Mouse (Mus musculus) forebrain, embryonic 11.5 days (tissue): ENCODE measurements around the gene Selplg. TPM values are rescaled to one million over a fixed set of nuclear protein-coding genes. Genes with fewer than 3 reads are reported as not detected.

ENCODE experiments used
- ATAC-seq: fragments of 200-750 bp; cut with Nextera tagmentation; replicated peaks from 2 replicates; pipeline ENCODE4 v1.8.0; 2017; ENCODE audit warnings: moderate TSS enrichment; ENCODE audit not compliant: low FRiP score
- DNase-seq: peaks from one replicate; pipeline ENCODE4 v3.0.0-alpha.2; 2017; ENCODE audit warnings: low spot score
- H3K27ac ChIP-seq: fragments of 300-500 bp; sonication (generic); 2 replicates; pipeline ENCODE4 v1.5.1; 2014; ENCODE audit warnings: low read depth, low read length
- H3K27me3 ChIP-seq: fragments of 300-500 bp; sonication (generic); 2 replicates; pipeline ENCODE4 v1.6.1; 2014; ENCODE audit warnings: mild to moderate bottlenecking, low read length, mixed read lengths; ENCODE audit not compliant: control insufficient read depth, insufficient read depth
- H3K36me3 ChIP-seq: fragments of 300-500 bp; sonication (generic); 2 replicates; pipeline ENCODE4 v1.6.1; 2014; ENCODE audit warnings: mild to moderate bottlenecking, low read length, moderate library complexity, mixed read lengths; ENCODE audit not compliant: control insufficient read depth, insufficient read depth
- H3K4me1 ChIP-seq: fragments of 300-500 bp; sonication (generic); replicated peaks from 2 replicates; pipeline ENCODE4 v1.6.1; 2014; ENCODE audit warnings: low read length, mixed read lengths; ENCODE audit not compliant: control insufficient read depth, insufficient read depth
- H3K4me2 ChIP-seq: fragments of 300-500 bp; sonication (generic); 2 replicates; pipeline ENCODE4 v1.6.1; 2014; ENCODE audit warnings: low read depth, mild to moderate bottlenecking, low read length, moderate library complexity, mixed read lengths; ENCODE audit not compliant: severe bottlenecking
- H3K4me3 ChIP-seq: fragments of 300-500 bp; sonication (generic); 2 replicates; pipeline ENCODE4 v1.5.1; 2014; ENCODE audit warnings: low read depth, low read length
- H3K9ac ChIP-seq: fragments of 300-500 bp; sonication (generic); 2 replicates; pipeline ENCODE4 v1.6.1; 2014; ENCODE audit warnings: low read length
- H3K9me3 ChIP-seq: fragments of 300-500 bp; sonication (generic); 2 replicates; pipeline ENCODE4 v1.6.1; 2016; ENCODE audit warnings: low read length, mixed read lengths; ENCODE audit not compliant: control insufficient read depth
- WGBS: fragments of 180-500 bp; shearing (Covaris S2); extraction: QIAGEN DNeasy Blood & Tissue Kit; methylation state at CpG from one replicate; pipeline ENCODE4 v1.1.7; 2014; 5-methylcytosine and 5-hydroxymethylcytosine counted together
- polyA plus RNA-seq: library from polyadenylated mRNA; unstranded; fragments of >200 nt; fragmentation: Nextera tagmentation; extraction: Ambion mirVana; gene quantifications from 2 replicates; pipeline ENCODE4 v1.2.1, GENCODE M21; 2014

The Selplg gene
- polyA plus RNA-seq, 1 experiment from 2014 or later = 0.67 TPM

DNA sequence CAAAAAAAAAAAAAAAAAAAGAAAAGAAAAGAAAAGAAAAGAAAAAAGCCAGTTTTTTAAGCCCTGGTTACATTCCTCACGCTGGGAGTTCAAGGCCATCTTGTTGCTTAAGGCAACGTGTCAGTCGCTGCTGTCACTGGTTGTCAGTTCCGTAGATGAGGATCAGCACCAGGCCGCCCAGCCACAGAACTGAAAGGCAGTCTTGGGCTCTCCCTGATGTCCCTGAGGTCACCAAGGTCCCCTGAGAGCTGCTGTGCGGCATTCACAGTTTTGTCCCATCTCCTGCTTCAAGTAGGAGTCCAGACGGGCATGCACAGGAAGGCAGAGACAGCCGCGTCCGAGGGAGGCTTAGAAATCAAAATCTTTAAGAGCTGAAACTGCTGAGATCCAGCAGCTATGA, 56.9 kb downstream of the Selplg start:
- 92% methylated on average over 10 of the region's 10 CpGs for WGBS
- Histone ChIP-seq H3K4me1 (no peaks in the 10 kb centered on the region), H3K4me3 (no peak overlapping the region), H3K27me3 (no peaks in the 10 kb centered on the region), H3K36me3 (peaks cover 7% of the 10 kb centered on the region; the same call in 1 of the 2 replicates), H3K27ac (no peak overlapping the region), H3K9me3 (no peaks in the 10 kb centered on the region), H3K4me2 (no peak overlapping the region), H3K9ac (no peak overlapping the region)
- ATAC-seq (no peak), DNase-seq (no peak)

DNA sequence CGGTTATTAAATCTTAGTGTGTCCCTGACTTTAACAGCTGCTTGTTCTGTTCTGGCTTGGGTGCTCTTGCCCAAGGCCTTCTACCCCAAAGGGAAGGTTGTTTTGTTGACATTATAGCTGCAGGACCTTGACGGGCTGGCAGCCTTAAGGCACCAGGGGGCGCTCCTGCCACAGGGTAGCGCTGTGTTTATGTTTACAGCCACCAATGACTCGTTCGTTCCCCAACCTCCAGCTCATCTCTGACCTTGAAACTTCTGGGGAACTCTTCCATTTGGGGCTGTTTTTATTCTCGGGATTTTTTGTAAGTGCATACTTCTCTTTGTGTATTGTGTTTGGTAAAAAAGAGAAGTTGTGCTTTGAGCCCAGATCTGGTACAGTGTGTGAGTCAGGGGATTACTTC, 58.8 kb downstream of the Selplg start:
- Histone ChIP-seq H3K9me3 (no peaks in the 10 kb centered on the region), H3K36me3 (peaks cover 7% of the 10 kb centered on the region; the same call in 1 of the 2 replicates), H3K9ac (no peak overlapping the region), H3K27me3 (no peaks in the 10 kb centered on the region), H3K27ac (no peak overlapping the region), H3K4me3 (peak overlapping the region; percentile 100), H3K4me2 (peak overlapping the region; percentile 70), H3K4me1 (0 out of 2 replicates have a peak, but pooled peaks cover 8% of the 10 kb centered on the region)
- peak; percentile 92 for DNase-seq
- 2% methylated on average over 7 of the region's 7 CpGs for WGBS
- no peak for ATAC-seq

DNA sequence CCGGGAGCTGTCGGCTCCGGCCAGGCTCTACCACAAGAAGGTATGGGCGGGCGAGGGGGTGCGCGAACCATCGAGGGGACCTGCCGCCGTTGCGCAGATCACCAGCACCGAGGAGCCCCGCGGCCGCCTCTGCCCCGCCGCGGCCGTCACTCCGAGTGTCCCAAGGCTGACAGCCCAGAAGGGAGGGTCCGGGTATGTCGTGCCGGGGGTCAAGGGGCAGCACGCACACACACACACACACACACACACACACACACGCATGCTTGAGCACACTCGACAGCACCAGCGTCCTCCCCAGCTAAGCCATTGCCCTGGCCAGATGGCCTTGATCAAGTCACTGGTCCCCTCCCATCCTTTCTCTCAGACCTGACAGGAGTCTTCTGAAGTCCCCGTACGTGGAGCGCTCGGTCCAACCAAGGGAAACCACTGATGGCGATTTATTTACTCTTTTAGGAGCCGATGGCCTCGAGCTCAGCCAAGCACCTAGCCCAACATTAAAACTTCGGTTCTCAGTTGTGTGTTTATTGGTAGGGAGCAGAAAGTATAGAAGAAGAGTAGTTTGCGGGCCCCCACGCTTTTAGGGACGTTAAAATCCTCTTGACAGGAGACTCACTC, 59.4 kb downstream of the Selplg start:
- DNase-seq = no peak
- no peak overlapping the region for H3K27ac ChIP-seq
- peaks cover 12% of the 10 kb centered on the region; the same call in 1 of the 2 replicates for H3K36me3 ChIP-seq

DNA sequence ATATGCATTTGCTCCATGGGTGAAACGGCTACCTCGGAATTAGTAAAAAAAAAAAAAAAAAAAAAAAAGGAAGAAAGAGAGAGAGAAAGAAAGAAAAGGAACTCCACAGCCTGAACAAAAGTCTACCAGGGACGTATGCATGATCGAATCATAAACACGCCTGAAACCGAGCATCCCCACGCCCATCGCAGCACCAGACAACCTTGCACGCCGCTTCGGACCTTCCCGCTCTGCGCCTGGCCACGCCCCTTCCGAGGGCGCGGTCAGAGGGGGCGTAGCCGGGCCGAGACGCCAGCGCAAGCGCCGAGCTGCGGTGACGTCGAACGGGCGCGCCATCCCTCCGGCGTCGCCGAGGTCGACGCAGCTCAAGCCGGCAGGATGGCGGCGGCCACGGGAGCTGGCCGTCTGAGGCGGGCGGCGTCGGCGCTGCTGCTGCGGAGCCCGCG, 60.0 kb downstream of the Selplg start, which contains the start of the genes Sart3 and Iscu:
TSS of gene Sart3 (minus strand) at position 61 of the 446 bp plus-strand sequence.
TSS of gene Iscu (plus strand) at position 299 of the 446 bp plus-strand sequence.
- H3K27ac ChIP-seq = peak within 1 kb of the TSS; percentile 98
- H3K36me3 ChIP-seq = peaks cover 14% of the 10 kb centered on the region; the same call in 1 of the 2 replicates
- peak within 1 kb of the TSS; percentile 70 for H3K4me2 ChIP-seq
- H3K9me3 ChIP-seq = no peaks in the 10 kb centered on the region
- 0 out of 2 replicates have a peak, but pooled peaks cover 8% of the 10 kb centered on the region for H3K4me1 ChIP-seq
- WGBS = under 1% methylated on average over 49 of the region's 49 CpGs
- peak; percentile 97 for DNase-seq
- peak within 1 kb of the TSS; percentile 98 for H3K9ac ChIP-seq
- ATAC-seq = peak; percentile 87
- H3K27me3 ChIP-seq = no peaks in the 10 kb centered on the region
- peak within 1 kb of the TSS; percentile 100 for H3K4me3 ChIP-seq

More for the DNA sequence above, 59.4 kb downstream of the Selplg start:
- H3K4me2 ChIP-seq = peak overlapping the region; percentile 70
- 0 out of 2 replicates have a peak, but pooled peaks cover 8% of the 10 kb centered on the region for H3K4me1 ChIP-seq
- no peaks in the 10 kb centered on the region for H3K27me3 ChIP-seq
- H3K4me3 ChIP-seq = peak overlapping the region; percentile 100
- peak overlapping the region; percentile 53 for H3K9ac ChIP-seq
- H3K9me3 ChIP-seq = no peaks in the 10 kb centered on the region
- WGBS = 1% methylated on average over 37 of the region's 38 CpGs
- peak; percentile 54 for ATAC-seq

DNA sequence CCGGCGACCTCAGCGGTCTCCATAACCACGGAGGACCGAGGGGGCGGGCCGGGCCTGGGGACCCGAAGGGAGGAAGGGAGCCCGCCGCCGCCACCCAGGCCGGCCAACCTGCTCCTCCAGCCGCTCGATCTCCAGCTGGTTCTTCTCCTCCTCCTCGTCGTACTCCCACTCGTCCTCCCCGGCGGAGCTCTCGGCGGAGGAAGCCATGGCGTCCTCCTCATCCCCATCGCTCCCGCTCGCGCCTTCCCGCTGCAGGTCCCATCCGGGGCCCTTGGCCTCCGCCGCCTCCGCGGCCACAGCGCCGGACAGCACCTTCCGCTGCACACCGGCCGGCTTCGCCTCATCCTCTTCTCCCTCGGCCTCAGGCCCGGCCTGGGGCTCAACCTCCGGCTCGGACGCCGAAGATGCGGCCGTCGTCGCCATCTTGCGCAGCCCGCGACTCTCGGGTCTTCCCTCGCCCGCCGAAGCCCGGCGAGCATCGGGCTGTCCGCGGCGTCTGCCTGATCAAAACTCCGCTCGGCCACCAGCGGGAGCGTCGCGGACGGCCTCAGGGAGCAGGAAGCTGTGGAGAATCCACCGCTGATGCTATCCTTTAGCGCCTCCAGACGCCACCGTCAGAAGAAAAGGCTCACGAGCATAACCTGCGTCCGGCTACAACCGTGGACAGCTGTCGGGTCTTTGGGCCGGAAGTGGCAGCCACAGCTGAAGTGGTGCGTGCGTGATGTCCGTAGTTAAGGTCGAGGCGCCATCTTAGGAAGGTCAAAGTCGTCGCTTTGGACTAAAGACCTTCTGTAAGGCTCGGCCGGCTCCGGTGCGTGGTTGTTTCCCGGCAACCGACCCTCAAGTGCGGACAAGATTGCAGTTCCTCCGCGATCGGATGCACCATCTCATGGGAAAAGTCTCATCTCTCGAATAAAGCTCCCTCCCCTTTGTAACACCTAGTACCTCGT, 61.0 kb downstream of the Selplg start:
- 0 out of 2 replicates have a peak, but pooled peaks cover 8% of the 10 kb centered on the region for H3K4me1 ChIP-seq
- peaks cover 9% of the 10 kb centered on the region; the same call in 1 of the 2 replicates for H3K36me3 ChIP-seq
- DNase-seq (peak; percentile 90), ATAC-seq (peak; percentile 80)
- H3K9me3 ChIP-seq = no peaks in the 10 kb centered on the region
- H3K27me3 ChIP-seq = no peaks in the 10 kb centered on the region
- peak overlapping the region; percentile 100 for H3K4me3 ChIP-seq
- H3K27ac ChIP-seq = peak overlapping the region; percentile 98
- H3K4me2 ChIP-seq = peak overlapping the region; percentile 70
- WGBS = under 1% methylated on average over 94 of the region's 97 CpGs
- peak overlapping the region; percentile 98 for H3K9ac ChIP-seq

DNA sequence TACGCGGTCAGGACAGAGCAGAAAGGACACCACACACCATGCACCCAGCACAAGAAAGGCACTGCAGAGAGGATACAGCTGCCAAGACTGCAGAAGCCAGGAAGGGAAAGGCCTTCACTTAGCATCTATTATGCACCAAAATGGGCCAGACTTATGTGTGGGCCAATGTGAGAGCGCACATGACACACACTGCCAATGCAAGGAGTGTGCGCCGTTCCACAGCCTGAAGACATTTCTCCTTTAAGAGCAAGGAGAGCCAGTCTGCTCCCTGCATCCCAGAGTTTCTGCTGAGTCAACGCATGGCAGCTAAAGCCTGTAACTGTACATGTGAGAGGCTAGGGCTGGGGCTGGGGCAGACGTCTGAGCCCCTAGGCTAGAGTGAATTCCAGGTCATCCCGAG, 63.6 kb downstream of the Selplg start:
- no peak for DNase-seq
- Histone ChIP-seq H3K9ac (no peak overlapping the region), H3K4me3 (no peak overlapping the region), H3K36me3 (peaks cover 9% of the 10 kb centered on the region), H3K4me1 (peaks cover 8% of the 10 kb centered on the region; the same call in 1 of the 2 replicates), H3K27ac (no peak overlapping the region), H3K27me3 (no peaks in the 10 kb centered on the region), H3K4me2 (no peak overlapping the region), H3K9me3 (no peaks in the 10 kb centered on the region)
- WGBS = 92% methylated on average over 8 of the region's 8 CpGs
- ATAC-seq = no peak

Other genes with a start within 250 kb of the Selplg start
- 0.89 and 1.1 TPM in 2 replicates for gene Cmklr1, start 182.2 kb downstream of the Selplg start, polyA plus RNA-seq
- gene 1700069L16Rik, start 107.9 kb downstream of the Selplg start, polyA plus RNA-seq = not detected in 2 replicates
- 3.4 and 4.6 TPM in 2 replicates for gene Ficd, start 96.8 kb downstream of the Selplg start, polyA plus RNA-seq
- gene Sart3, start 60.1 kb downstream of the Selplg start, polyA plus RNA-seq = 77.5 and 81.8 TPM in 2 replicates
- gene Iscu, start 59.9 kb downstream of the Selplg start, polyA plus RNA-seq = 99.4 and 105 TPM in 2 replicates
- 11.6 and 14.5 TPM in 2 replicates for gene Tmem119, start 32.1 kb downstream of the Selplg start, polyA plus RNA-seq
- gene Coro1c, start 76.1 kb upstream of the Selplg start, polyA plus RNA-seq = 231 and 246 TPM in 2 replicates
- 25.7 and 28.7 TPM in 2 replicates for gene Ssh1, start 161.2 kb upstream of the Selplg start, polyA plus RNA-seq
- not detected in 2 replicates for gene Dao, start 171.1 kb upstream of the Selplg start, polyA plus RNA-seq
- 13.9 and 14.0 TPM in 2 replicates for gene Usp30, start 232.8 kb upstream of the Selplg start, polyA plus RNA-seq